Mouse (Mus musculus) lung, postnatal 0 days (tissue): ENCODE measurements at regions not wholly inside any gene's neighbourhood (a gene's known extent, or its start where the extent isn't known, plus 50 kb on each side); places are given as distances from the start of the nearest gene placed in this dataset.

ENCODE experiments used
- CTCF ChIP-seq: IDR thresholded peaks from 2 replicates; pipeline ENCODE4 v1.5.1; 2016; ENCODE audit warnings: antibody characterized with exemption, mild to moderate bottlenecking
- EP300 ChIP-seq: IDR thresholded peaks from 2 replicates; pipeline ENCODE4 v1.6.1; 2016; ENCODE audit warnings: antibody characterized with exemption, mild to moderate bottlenecking, control low read depth

DNA sequence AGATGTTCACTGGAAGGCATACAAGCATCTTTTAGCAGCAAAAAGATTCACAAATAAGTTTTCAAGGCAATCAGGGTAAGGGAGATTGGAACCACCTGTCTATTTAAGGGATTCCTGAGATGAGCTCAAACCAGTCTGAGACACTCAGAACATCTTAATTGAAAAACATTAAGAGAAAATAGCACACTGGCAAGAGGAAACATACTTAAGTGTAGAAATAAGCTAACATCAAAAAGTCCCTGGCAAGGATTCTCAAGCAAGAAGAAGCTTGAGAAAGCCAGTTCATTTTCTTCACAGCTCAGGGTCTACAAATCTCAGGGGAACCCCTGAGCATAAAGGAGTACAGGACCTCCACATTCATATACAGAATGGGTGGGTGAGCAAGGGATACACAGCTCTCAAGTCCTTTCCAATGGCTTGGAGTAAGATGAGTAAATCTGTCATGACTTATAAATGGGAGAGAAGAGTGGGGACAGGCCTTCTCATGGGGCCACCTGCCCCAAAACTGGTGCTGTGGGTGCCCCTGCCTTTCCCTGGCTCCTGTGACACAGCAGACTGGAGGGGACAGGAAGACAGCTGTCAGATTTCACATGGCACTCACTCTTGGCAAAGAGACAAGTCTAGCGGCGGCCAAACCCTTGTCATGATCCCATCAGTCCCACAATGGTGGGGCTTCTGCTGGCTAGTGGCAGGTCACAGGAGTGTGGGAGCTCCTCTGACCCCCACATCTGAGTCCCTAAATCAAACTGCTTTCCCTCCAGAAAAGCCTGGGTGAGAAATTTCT, 436.6 kb downstream of the Meis1 start:
- TF ChIP-seq CTCF (no peak), EP300 (peak; percentile 66)
